ENCODE assay signal across 1 mouse cellular context in genomic region chr8:13699323-13699949, GRCm38 (mm10).
TF ChIP-seq lines count a peak whose summit lies in the region.

No protein-coding gene starts in this region.

TF ChIP-seq in MEL, 35 proteins besides CTCF, POLR2A, EP300 and RAD21:
- 0 out of 2 replicates have a peak, but pooled peaks have one; percentile 50 for TF ChIP-seq SIN3A (IDR thresholded peaks at IDR 0.05; ENCODE audit: low read length)
- peak; percentile 89 for TF ChIP-seq GATA1 (IDR thresholded peaks at IDR 0.05; ENCODE audit: low read depth, low read length)
- no peak for TF ChIP-seq MYB (IDR thresholded peaks at IDR 0.05; ENCODE audit: low read depth, low read length)
- no peak for TF ChIP-seq SMC3 (IDR thresholded peaks at IDR 0.05; ENCODE audit: low read depth, low read length)
- TF ChIP-seq RCOR1 (IDR thresholded peaks at IDR 0.05; ENCODE audit: low read depth, low read length): peak; percentile 86
- no peak for TF ChIP-seq GABPA (IDR thresholded peaks at IDR 0.05; ENCODE audit: low read depth, low read length)
- TF ChIP-seq MXI1 (IDR thresholded peaks at IDR 0.05; ENCODE audit: low read depth, low read length): no peak
- TF ChIP-seq ZNF384 (IDR thresholded peaks at IDR 0.05; ENCODE audit: low read depth, low read length): no peak
- TF ChIP-seq UBTF (IDR thresholded peaks at IDR 0.05; ENCODE audit: borderline replicate concordance, insufficient read depth, low read depth, low read length): no peak
- no peak for TF ChIP-seq POLR2AphosphoS2 (IDR thresholded peaks at IDR 0.05; ENCODE audit: low read length)
- TF ChIP-seq E2F4 (IDR thresholded peaks at IDR 0.05; ENCODE audit: borderline replicate concordance, low read depth, low read length): no peak
- peak; percentile 85 for TF ChIP-seq TCF12 (IDR thresholded peaks at IDR 0.05; ENCODE audit: low read depth, low read length)
- TF ChIP-seq TAL1 (IDR thresholded peaks at IDR 0.05; ENCODE audit: low read length): peak; percentile 74
- TF ChIP-seq ETS1 (IDR thresholded peaks at IDR 0.05; ENCODE audit: low read depth, low read length): peak; percentile 62; the same call in 1 of the 2 replicates
- no peak for TF ChIP-seq MYC (IDR thresholded peaks at IDR 0.05; ENCODE audit: low read depth, low read length)
